Mouse (Mus musculus) MEL (cell line): ENCODE results near the gene Agr2. TPM values are rescaled to one million over a fixed set of nuclear protein-coding genes. Genes with fewer than 3 reads are reported as not detected.

Experiments
- DNase-seq: peaks from one replicate; pipeline ENCODE4 v3.0.0; 2011; ENCODE audit warnings: low read depth, low spot score
- H3K27ac ChIP-seq: 2 replicates; pipeline ENCODE4 v1.5.1; 2012; ENCODE audit warnings: low read depth, mild to moderate bottlenecking, control low read depth, low read length, moderate library complexity; ENCODE audit not compliant: control insufficient read depth
- H3K27me3 ChIP-seq, 2 experiments: fragments of 150-350 bp in 1 of 2; sonication (generic) in 1 of 2; 2 replicates each; pipeline ENCODE4 v1.6.1; 2012; ENCODE audit warnings: low read length in 2 of 2, mild to moderate bottlenecking in 2 of 2, improper control_type of control experiment in 1 of 2, moderate library complexity in 1 of 2; ENCODE audit not compliant: insufficient read depth in 2 of 2, control insufficient read depth in 1 of 2
- H3K36me3 ChIP-seq, 2 experiments: 2 replicates each; pipeline ENCODE4 v1.6.1; 2012 to 2014; ENCODE audit warnings: low read length in 2 of 2, improper control_type of control experiment in 1 of 2, inconsistent platforms in 1 of 2, mild to moderate bottlenecking in 1 of 2; ENCODE audit not compliant: insufficient read depth in 2 of 2, control insufficient read depth in 1 of 2
- H3K4me1 ChIP-seq, 2 experiments: fragments of 150-350 bp in 1 of 2; sonication (generic) in 1 of 2; 2 replicates each; pipeline ENCODE4 v1.6.1; 2012; ENCODE audit warnings: low read length in 2 of 2, improper control_type of control experiment in 1 of 2, mild to moderate bottlenecking in 1 of 2; ENCODE audit not compliant: insufficient read depth in 2 of 2, control insufficient read depth in 1 of 2
- H3K4me3 ChIP-seq, 2 experiments: fragments of 150-350 bp in 1 of 2; sonication (generic) in 1 of 2; 2 replicates each; pipeline ENCODE4 v1.5.1; 2012; ENCODE audit warnings: low read depth in 2 of 2, low read length in 2 of 2, mild to moderate bottlenecking in 2 of 2, moderate library complexity in 2 of 2, control low read depth in 1 of 2, improper control_type of control experiment in 1 of 2; ENCODE audit not compliant: control insufficient read depth in 1 of 2, insufficient read depth in 1 of 2
- H3K79me2 ChIP-seq: 2 replicates; pipeline ENCODE4 v1.6.1; 2012; ENCODE audit warnings: mild to moderate bottlenecking, low read length, moderate library complexity; ENCODE audit not compliant: control insufficient read depth, poor library complexity, insufficient read depth
- H3K9ac ChIP-seq: 2 replicates; pipeline ENCODE4 v1.6.1; 2012; ENCODE audit warnings: low read depth, mild to moderate bottlenecking, control low read depth, low read length, moderate library complexity; ENCODE audit not compliant: control insufficient read depth, poor library complexity, severe bottlenecking
- H3K9me3 ChIP-seq: fragments of 150-350 bp; sonication (generic); replicated peaks from 2 replicates; pipeline ENCODE4 v1.6.1; 2012; ENCODE audit warnings: mild to moderate bottlenecking, low read length, improper control_type of control experiment, moderate library complexity; ENCODE audit not compliant: insufficient read depth
- CHD1 ChIP-seq: IDR thresholded peaks from 2 replicates; pipeline ENCODE4 v1.6.1; 2012; ENCODE audit warnings: low read depth, mild to moderate bottlenecking, inconsistent platforms, low read length, improper control_type of control experiment
- CTCF ChIP-seq, 3 experiments: IDR thresholded peaks in 2 of 3; conservative IDR thresholded peaks in 1 of 3; 2 replicates each; pipeline ENCODE4 v1.5.1; 2011 to 2012; ENCODE audit warnings: low read length in 3 of 3, low read depth in 2 of 3, mild to moderate bottlenecking in 2 of 3, improper control_type of control experiment in 1 of 3, inconsistent platforms in 1 of 3, mixed read lengths in 1 of 3, moderate library complexity in 1 of 3; ENCODE audit not compliant: control insufficient read depth in 1 of 3, insufficient read depth in 1 of 3, poor library complexity in 1 of 3, severe bottlenecking in 1 of 3
- EP300 ChIP-seq, 2 experiments: IDR thresholded peaks; 2 replicates each; pipeline ENCODE4 v1.6.1; 2011; ENCODE audit warnings: improper control_type of control experiment in 2 of 2, low read length in 2 of 2, low read depth in 1 of 2, mild to moderate bottlenecking in 1 of 2
- GABPA ChIP-seq: IDR thresholded peaks from 2 replicates; pipeline ENCODE4 v1.6.1; 2012; ENCODE audit warnings: low read depth, mild to moderate bottlenecking, inconsistent platforms, low read length, improper control_type of control experiment, moderate library complexity
- GATA1 ChIP-seq: IDR thresholded peaks from 2 replicates; pipeline ENCODE4 v1.6.1; 2011; ENCODE audit warnings: low read depth, low read length, improper control_type of control experiment
- HCFC1 ChIP-seq: IDR thresholded peaks from 2 replicates; pipeline ENCODE4 v1.6.1; 2012; ENCODE audit warnings: low read depth, mild to moderate bottlenecking, inconsistent platforms, low read length, improper control_type of control experiment, moderate library complexity
- KAT2A ChIP-seq: conservative IDR thresholded peaks from 2 replicates; pipeline ENCODE4 v1.6.1; 2012; ENCODE audit warnings: low read depth, low read length, improper control_type of control experiment, inconsistent platforms
- MAX ChIP-seq: IDR thresholded peaks from 2 replicates; pipeline ENCODE4 v1.6.1; 2011; ENCODE audit warnings: low read length, improper control_type of control experiment
- MAZ ChIP-seq: IDR thresholded peaks from 2 replicates; pipeline ENCODE4 v1.6.1; 2012; ENCODE audit warnings: low read depth, mild to moderate bottlenecking, inconsistent platforms, low read length, improper control_type of control experiment
- MEF2A ChIP-seq: IDR thresholded peaks from 2 replicates; pipeline ENCODE4 v1.6.1; 2014; ENCODE audit warnings: low read depth, mild to moderate bottlenecking, inconsistent platforms, low read length, improper control_type of control experiment; ENCODE audit not compliant: poor library complexity, insufficient replicate concordance, severe bottlenecking; ENCODE audit errors: extremely low read depth
- MXI1 ChIP-seq: IDR thresholded peaks from 2 replicates; pipeline ENCODE4 v1.6.1; 2011; ENCODE audit warnings: mild to moderate bottlenecking, low read depth, low read length, improper control_type of control experiment
- NRF1 ChIP-seq: IDR thresholded peaks from 2 replicates; pipeline ENCODE4 v1.6.1; 2014; ENCODE audit warnings: low read depth, mild to moderate bottlenecking, inconsistent platforms, low read length, improper control_type of control experiment, moderate library complexity; ENCODE audit not compliant: poor library complexity, insufficient read depth, severe bottlenecking
- POLR2AphosphoS2 ChIP-seq: IDR thresholded peaks from 2 replicates; pipeline ENCODE4 v1.6.1; 2011; ENCODE audit warnings: low read length, improper control_type of control experiment
- POLR2AphosphoS5 ChIP-seq: IDR thresholded peaks from 2 replicates; pipeline ENCODE4 v1.6.1; 2012; ENCODE audit warnings: low read depth, borderline replicate concordance, mild to moderate bottlenecking, inconsistent platforms, low read length, moderate library complexity, mixed read lengths
- RAD21 ChIP-seq: IDR thresholded peaks from 2 replicates; pipeline ENCODE4 v1.6.1; 2011; ENCODE audit warnings: mild to moderate bottlenecking, low read depth, low read length, improper control_type of control experiment
- RCOR1 ChIP-seq: IDR thresholded peaks from 2 replicates; pipeline ENCODE4 v1.6.1; 2012; ENCODE audit warnings: low read depth, mild to moderate bottlenecking, inconsistent platforms, low read length, improper control_type of control experiment
- SIN3A ChIP-seq: IDR thresholded peaks from 2 replicates; pipeline ENCODE4 v1.6.1; 2012; ENCODE audit warnings: low read length, improper control_type of control experiment, inconsistent platforms
- UBTF ChIP-seq: IDR thresholded peaks from 2 replicates; pipeline ENCODE4 v1.6.1; 2012; ENCODE audit warnings: low read depth, mild to moderate bottlenecking, inconsistent platforms, low read length, improper control_type of control experiment, moderate library complexity, borderline replicate concordance; ENCODE audit not compliant: insufficient read depth
- USF1 ChIP-seq: IDR thresholded peaks from 2 replicates; pipeline ENCODE4 v1.6.1; 2014; ENCODE audit warnings: low read depth, mild to moderate bottlenecking, inconsistent platforms, low read length, improper control_type of control experiment, moderate library complexity
- USF2 ChIP-seq, 2 experiments: IDR thresholded peaks; 2 replicates each; pipeline ENCODE4 v1.6.1; 2011 to 2012; ENCODE audit warnings: improper control_type of control experiment in 2 of 2, low read length in 2 of 2, borderline replicate concordance in 1 of 2, inconsistent platforms in 1 of 2, low read depth in 1 of 2, mild to moderate bottlenecking in 1 of 2; ENCODE audit not compliant: insufficient read depth in 1 of 2
- ZNF384 ChIP-seq: IDR thresholded peaks from 2 replicates; pipeline ENCODE4 v1.6.1; 2012; ENCODE audit warnings: low read depth, mild to moderate bottlenecking, inconsistent platforms, low read length, improper control_type of control experiment
- polyA plus RNA-seq, 2 experiments: library from polyadenylated mRNA; stranded (reverse) in 1 of 2; unstranded in 1 of 2; fragments of >175 nt in 1 of 2; fragments of >200 nt in 1 of 2; gene quantifications; 2 replicates each; pipeline versions ENCODE4 v1.2.1 to v1.2.4; 2012; ENCODE audit warnings: low replicate concordance in 2 of 2, low read depth in 1 of 2; ENCODE audit not compliant: insufficient read length in 2 of 2, insufficient read depth in 1 of 2, missing spikeins in 1 of 2
- total RNA-seq: library from RNA; depleted of rRNA; stranded (reverse); fragments of 300-350 nt; gene quantifications from 2 replicates; pipeline ENCODE4 v1.2.3, GENCODE M21; 2012

The Agr2 gene
- total and polyA plus RNA-seq, 3 experiments = not detected

DNA sequence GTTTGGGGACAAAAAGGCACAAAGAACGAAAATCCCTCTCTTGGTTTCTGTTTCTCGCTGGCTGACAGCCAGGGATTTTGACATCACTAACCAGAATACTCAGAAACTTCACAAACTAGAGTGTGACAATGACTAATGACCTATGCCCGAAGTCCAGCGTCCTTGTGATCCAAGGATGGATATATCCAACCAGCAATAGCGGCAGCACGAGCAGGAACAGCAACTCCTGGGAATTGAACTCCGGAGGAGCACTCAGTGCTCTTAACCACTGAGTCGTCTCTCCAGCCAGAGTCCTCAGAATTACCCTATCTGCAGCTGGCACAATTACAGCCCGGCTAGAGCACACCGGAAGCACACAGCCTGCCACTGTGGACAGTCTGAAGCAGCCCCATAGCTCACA, 44.1 kb downstream of the Agr2 start:
- Histone ChIP-seq H3K79me2 (no peaks in the 10 kb centered on the region), H3K4me1 (peaks cover 7 to 8% of the 10 kb centered on the region in 2 experiments), H3K9ac (no peak overlapping the region), H3K4me3 (no peak overlapping the region), H3K36me3 (peaks cover 0 to 11% of the 10 kb centered on the region in 2 experiments; a peak in 2 of 4 replicates), H3K27ac (no peak overlapping the region), H3K27me3 (no peaks in the 10 kb centered on the region), H3K9me3 (no peaks in the 10 kb centered on the region)
- TF ChIP-seq MAX (no peak), NRF1 (no peak), MEF2A (no peak), POLR2AphosphoS2 (no peak), GABPA (no peak), EP300 (IDR thresholded peaks at IDR 0.05; ENCODE audit: low read depth in 1 of 2, low read length in 2 of 2) (no peak), CHD1 (no peak), ZNF384 (no peak), RAD21 (no peak), USF2 (IDR thresholded peaks at IDR 0.05; ENCODE audit: borderline replicate concordance in 1 of 2, insufficient read depth in 1 of 2, low read depth in 1 of 2, low read length in 2 of 2) (no peak), USF1 (no peak), HCFC1 (no peak), GATA1 (no peak), KAT2A (no peak)
- DNase-seq = no peak

DNA sequence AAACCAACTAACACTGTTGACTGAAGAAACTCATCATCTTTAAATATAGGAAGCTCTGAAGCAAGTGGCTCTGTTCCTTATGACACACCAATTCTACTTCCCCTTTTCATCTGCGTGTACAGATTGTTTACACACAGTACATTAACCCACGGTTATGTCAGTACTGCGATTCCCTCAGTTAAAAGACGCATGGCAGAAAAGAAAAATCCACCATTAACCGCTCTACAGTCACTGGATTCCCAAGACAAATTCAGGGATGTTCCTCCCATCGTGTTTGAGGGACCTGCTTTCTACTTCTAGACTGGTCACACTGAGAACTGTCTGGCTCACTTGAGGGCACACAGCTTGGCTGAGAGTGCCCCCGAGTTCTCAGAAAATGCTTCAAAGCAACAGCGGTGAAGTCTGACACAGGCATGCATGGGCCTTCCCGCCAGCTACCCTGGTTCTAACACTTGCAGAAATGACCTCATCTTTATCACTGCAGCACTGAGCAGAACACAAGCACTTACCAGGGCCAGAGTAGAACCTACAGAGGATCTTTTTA, 46.9 kb downstream of the Agr2 start:
- Histone ChIP-seq H3K27me3 (no peaks in the 10 kb centered on the region), H3K36me3 (peaks cover 0 to 11% of the 10 kb centered on the region in 2 experiments; a peak in 2 of 4 replicates), H3K9me3 (no peaks in the 10 kb centered on the region), H3K9ac (peak overlapping the region; percentile 48), H3K4me1 (peaks cover 7 to 8% of the 10 kb centered on the region in 2 experiments), H3K4me3 (peak overlapping the region; percentile 53 to 56), H3K27ac (peak overlapping the region; percentile 63), H3K79me2 (peaks cover 1% of the 10 kb centered on the region; the same call in 1 of the 2 replicates)
- peak; percentile 88 for DNase-seq
- peak; percentile 61; the same call in 1 of the 2 replicates for TF ChIP-seq MAX
- no peak for TF ChIP-seq RCOR1
- no peak for TF ChIP-seq CTCF (IDR thresholded peaks at IDR 0.05 in 2 of 3, conservative IDR thresholded peaks at IDR 0.05 in 1 of 3; ENCODE audit: control insufficient read depth in 1 of 3, insufficient read depth in 1 of 3, low read depth in 2 of 3, low read length in 3 of 3, poor library complexity in 1 of 3, severe bottlenecking in 1 of 3)
- TF ChIP-seq CHD1 = 0 out of 2 replicates have a peak, but pooled peaks have one; percentile 66
- peak in 1 of 2 experiments; percentile 5; a peak in 1 of 4 replicates for TF ChIP-seq EP300 (IDR thresholded peaks at IDR 0.05; ENCODE audit: low read depth in 1 of 2, low read length in 2 of 2)
- no peak for TF ChIP-seq MAZ
- no peak for TF ChIP-seq UBTF
- peak; percentile 71 for TF ChIP-seq MXI1
- TF ChIP-seq POLR2AphosphoS5 = no peak
- TF ChIP-seq MEF2A = no peak
- TF ChIP-seq SIN3A = peak; percentile 87
- TF ChIP-seq KAT2A = no peak
